Mouse (Mus musculus) E14TG2a.4 (cell line): ENCODE data around the gene Eef1b2.
"Not testable (repeated sequence)": the region's sequence is repeated elsewhere in the genome, so short reads cannot be mapped to it uniquely, and the experiment has no call there.

Experiments used
- CTCF ChIP-seq: conservative IDR thresholded peaks from 2 replicates; pipeline ENCODE4 v1.5.1; 2014; ENCODE audit warnings: low read length
- NANOG ChIP-seq: IDR thresholded peaks from 2 replicates; pipeline ENCODE4 v1.6.1; 2014; ENCODE audit warnings: borderline replicate concordance, low read length, mixed read lengths

- not testable (repeated sequence) for TF ChIP-seq CTCF, NANOG
Observed at GRCm38 (mm10) chr1:63185430-63185829, 8.8 kb downstream of the Eef1b2 start.
